Mouse (Mus musculus) midbrain, embryonic 16.5 days (tissue): Measurements from ENCODE around the gene Coq8b. TPM values are rescaled to one million over a fixed set of nuclear protein-coding genes. Genes with fewer than 3 reads are reported as not detected.

Experiments
- ATAC-seq: fragments of 200-750 bp; cut with Nextera tagmentation; 2 replicates; pipeline ENCODE4 v1.8.0; 2017; ENCODE audit warnings: moderate TSS enrichment
- H3K27ac ChIP-seq: fragments of 300-500 bp; sonication (generic); 2 replicates; pipeline ENCODE4 v1.5.1; 2014; ENCODE audit warnings: mild to moderate bottlenecking, low read length, mixed read lengths
- H3K27me3 ChIP-seq: fragments of 300-500 bp; sonication (generic); 2 replicates; pipeline ENCODE4 v1.6.1; 2014; ENCODE audit warnings: low read depth, low read length, mixed read lengths; ENCODE audit not compliant: control insufficient read depth, insufficient read depth
- H3K36me3 ChIP-seq: fragments of 300-500 bp; sonication (generic); 2 replicates; pipeline ENCODE4 v1.6.1; 2014; ENCODE audit warnings: mild to moderate bottlenecking, low read length, moderate library complexity, mixed read lengths; ENCODE audit not compliant: control insufficient read depth, insufficient read depth
- H3K4me1 ChIP-seq: fragments of 300-500 bp; sonication (generic); 2 replicates; pipeline ENCODE4 v1.6.1; 2014; ENCODE audit warnings: mild to moderate bottlenecking, low read length, mixed read lengths; ENCODE audit not compliant: control insufficient read depth, insufficient read depth
- H3K4me2 ChIP-seq: fragments of 300-500 bp; sonication (generic); 2 replicates; pipeline ENCODE4 v1.6.1; 2014; ENCODE audit warnings: mild to moderate bottlenecking, low read length, mixed read lengths
- H3K4me3 ChIP-seq: fragments of 300-500 bp; sonication (generic); 2 replicates; pipeline ENCODE4 v1.5.1; 2014; ENCODE audit warnings: low read depth, mild to moderate bottlenecking, low read length, moderate library complexity, mixed read lengths
- H3K9ac ChIP-seq: fragments of 300-500 bp; sonication (generic); 2 replicates; pipeline ENCODE4 v1.6.1; 2014; ENCODE audit warnings: low read depth, low read length, mixed read lengths
- H3K9me3 ChIP-seq: fragments of 300-500 bp; sonication (generic); replicated peaks from 2 replicates; pipeline ENCODE4 v1.6.1; 2014; ENCODE audit warnings: mild to moderate bottlenecking, low read length, mixed read lengths; ENCODE audit not compliant: control insufficient read depth, poor library complexity, severe bottlenecking
- WGBS: fragments of 180-500 bp; shearing (Covaris S2); extraction: QIAGEN DNeasy Blood & Tissue Kit; methylation state at CpG from one replicate; pipeline ENCODE4 v1.1.7; 2014; 5-methylcytosine and 5-hydroxymethylcytosine counted together
- microRNA counts: library from miRNA; unstranded; fragments of <30 nt; microRNA quantifications from one replicate; lab custom pipeline; 2016
- microRNA-seq: library from miRNA; unstranded; fragments of <30 nt; microRNA quantifications from one replicate; pipeline ENCODE4, GENCODE M21; 2017
- polyA plus RNA-seq: library from polyadenylated mRNA; unstranded; fragments of >200 nt; fragmentation: Nextera tagmentation; extraction: Ambion mirVana; gene quantifications from 2 replicates; pipeline ENCODE4 v1.2.1, GENCODE M21; 2015

The Coq8b gene
- polyA plus RNA-seq, 1 experiment from 2014 or later = 21.1 TPM

DNA sequence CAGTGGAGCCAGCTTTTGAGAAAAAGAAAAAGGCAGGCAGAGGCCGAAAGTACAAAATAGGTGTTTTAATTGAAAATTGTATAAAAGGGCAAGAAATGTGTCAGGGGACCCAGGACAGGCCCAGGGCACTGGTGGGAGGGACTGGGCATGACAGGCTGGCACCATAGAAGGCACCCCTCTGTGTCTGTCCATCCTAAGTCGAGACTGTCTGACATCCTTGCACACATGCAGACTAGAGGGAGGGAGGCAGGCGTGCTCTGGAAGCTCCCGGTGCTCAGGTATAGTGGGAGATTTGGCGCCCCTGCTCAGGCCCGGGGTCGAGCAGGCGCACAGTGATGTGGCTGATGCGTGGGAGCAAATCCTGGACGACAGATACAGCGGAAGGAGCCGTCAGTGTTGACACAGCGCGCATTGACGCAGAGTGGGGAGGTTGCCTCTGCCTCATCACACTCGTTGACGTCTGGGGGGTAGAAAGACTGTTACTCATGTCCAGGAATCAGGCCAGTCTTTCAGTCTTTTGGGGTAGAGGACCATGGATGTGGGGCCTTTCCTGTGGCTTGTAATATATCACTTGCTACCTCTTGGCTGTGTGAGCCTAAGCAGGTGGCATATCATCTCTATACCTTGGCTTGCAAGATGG, 72.4 kb downstream of the Coq8b start:
- Histone ChIP-seq H3K9me3 (no peaks in the 10 kb centered on the region), H3K4me3 (no peak overlapping the region), H3K27ac (no peak overlapping the region), H3K9ac (no peak overlapping the region), H3K36me3 (no peaks in the 10 kb centered on the region), H3K27me3 (no peaks in the 10 kb centered on the region), H3K4me2 (no peak overlapping the region), H3K4me1 (peaks cover under 1% of the 10 kb centered on the region; the same call in 1 of the 2 replicates)
- ATAC-seq = no peak
- WGBS = 84% methylated on average over 17 of the region's 17 CpGs

DNA sequence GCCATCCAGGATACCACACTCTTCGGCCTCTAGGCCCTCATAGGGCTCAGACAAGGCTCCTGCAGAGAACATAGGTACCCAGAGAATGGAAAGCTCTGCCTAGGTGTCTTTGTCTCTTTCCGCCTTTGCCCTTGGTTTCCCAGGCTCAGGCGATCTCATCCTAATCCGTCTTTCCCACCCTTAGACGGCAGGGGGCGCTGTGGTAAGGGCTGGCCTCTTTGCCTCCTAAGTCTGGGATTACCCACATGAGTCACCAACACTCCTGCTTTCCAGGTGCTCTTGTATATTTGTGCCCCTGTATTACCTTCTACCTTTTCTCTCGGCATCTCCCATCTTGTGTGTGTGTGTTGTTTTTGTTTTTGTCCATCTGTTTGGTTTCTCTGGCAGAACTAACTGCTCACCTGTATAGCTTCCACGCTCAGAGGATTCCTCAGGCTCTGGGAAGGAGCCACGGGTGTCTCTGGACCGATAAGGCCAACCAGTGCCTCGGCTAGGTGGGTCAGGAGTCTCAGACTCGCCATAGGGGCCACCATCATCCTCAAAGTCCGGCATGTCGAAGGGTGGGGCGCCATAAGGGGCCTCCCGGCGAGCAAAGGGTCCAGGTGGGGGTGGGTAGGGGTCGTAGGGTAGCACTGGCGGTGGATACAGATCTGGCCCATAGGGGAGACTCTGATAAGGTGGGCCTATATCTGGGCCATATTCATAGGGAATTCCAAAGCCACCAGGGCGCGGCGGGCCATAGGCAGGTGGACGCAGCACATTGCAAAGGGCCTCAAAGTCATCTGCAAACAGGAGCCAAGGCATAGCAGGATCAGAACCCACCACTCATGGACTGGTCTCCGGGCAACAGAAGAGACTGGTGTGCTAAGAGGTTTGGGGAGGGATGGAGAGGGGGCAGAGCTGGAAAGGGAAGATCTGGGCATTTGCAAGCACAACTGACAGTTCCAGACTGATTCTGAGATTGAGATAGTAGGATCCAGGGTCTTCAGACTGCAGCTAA, 73.6 kb downstream of the Coq8b start:
- Histone ChIP-seq H3K4me2 (no peak overlapping the region), H3K4me1 (peaks cover 4% of the 10 kb centered on the region; the same call in 1 of the 2 replicates), H3K9me3 (no peaks in the 10 kb centered on the region), H3K27me3 (no peaks in the 10 kb centered on the region), H3K9ac (no peak overlapping the region), H3K27ac (no peak overlapping the region), H3K4me3 (no peak overlapping the region), H3K36me3 (no peaks in the 10 kb centered on the region)
- 76% methylated on average over 24 of the region's 24 CpGs for WGBS
- ATAC-seq = no peak

DNA sequence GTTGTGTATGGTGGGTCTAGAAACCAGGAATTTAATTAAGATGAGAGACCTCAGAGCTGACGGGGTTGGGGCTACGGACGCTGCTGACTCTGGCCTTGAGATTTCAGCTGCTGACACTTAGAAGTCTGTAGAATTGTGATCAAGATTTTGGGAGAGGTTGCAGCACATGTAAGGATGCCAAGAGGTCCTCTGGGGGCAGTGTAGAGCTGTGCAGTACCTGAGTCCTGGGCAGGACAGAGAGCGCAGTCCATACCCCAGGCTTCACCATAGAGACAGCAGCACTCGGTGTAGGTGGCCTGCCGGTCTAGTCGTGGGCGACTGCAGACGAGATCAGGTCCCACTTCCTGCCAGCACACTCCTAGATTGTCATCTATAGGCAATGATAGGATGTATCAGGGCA, 74.7 kb downstream of the Coq8b start:
- Histone ChIP-seq H3K9me3 (no peaks in the 10 kb centered on the region), H3K36me3 (no peaks in the 10 kb centered on the region), H3K4me1 (peaks cover 4% of the 10 kb centered on the region; the same call in 1 of the 2 replicates), H3K4me2 (no peak overlapping the region), H3K9ac (no peak overlapping the region), H3K4me3 (no peak overlapping the region), H3K27me3 (no peaks in the 10 kb centered on the region), H3K27ac (no peak overlapping the region)
- WGBS = 62% methylated on average over 9 of the region's 9 CpGs
- ATAC-seq = no peak

MicroRNA genes within 50 kb of the gene (microRNA counts, 519-probe panel; counts per million panel counts)
- microRNA mmu-miR-1191 (lab: Ali Mortazavi, UCI) = 1,299 counts per million, percentile 25 among the panel's probes with 10 or more counts

Small RNA genes lying within 50 kb of the gene (microRNA-seq; reads per million reads assigned to microRNA genes)
- gene Mir1191 = 2.6 reads per million, percentile 12 among the genes with 10 or more reads in this experiment

Other genes with a start within 250 kb of the Coq8b start
- not detected in 2 replicates for gene Cyp2a12, start 203.9 kb upstream of the Coq8b start, polyA plus RNA-seq
- gene Cyp2f2, start 113.1 kb upstream of the Coq8b start, polyA plus RNA-seq = 0.15 TPM in 1 of 2 replicates, not detected in the other
- gene Cyp2t4, start 79.3 kb upstream of the Coq8b start, polyA plus RNA-seq = 0.21 and 0.25 TPM in 2 replicates
- gene Egln2, start 66.2 kb upstream of the Coq8b start, polyA plus RNA-seq = 91.5 and 95.7 TPM in 2 replicates
- 104 and 106 TPM in 2 replicates for gene Rab4b, start 54.1 kb upstream of the Coq8b start, polyA plus RNA-seq
- gene Gm21983, start 51.9 kb upstream of the Coq8b start, polyA plus RNA-seq = 0.54 and 0.72 TPM in 2 replicates
- gene Mia, start 51.9 kb upstream of the Coq8b start, polyA plus RNA-seq = 18.2 and 18.8 TPM in 2 replicates
- gene BC024978, start 37.2 kb upstream of the Coq8b start, polyA plus RNA-seq = 3.1 and 4.1 TPM in 2 replicates
- gene Snrpa, start 36.8 kb upstream of the Coq8b start, polyA plus RNA-seq = 192 and 197 TPM in 2 replicates
- 6.0 and 7.0 TPM in 2 replicates for gene Itpkc, start 4.4 kb upstream of the Coq8b start, polyA plus RNA-seq
- 51.2 and 53.6 TPM in 2 replicates for gene Numbl, start 25.4 kb downstream of the Coq8b start, polyA plus RNA-seq
- 14.1 and 14.3 TPM in 2 replicates for gene Ltbp4, start 104.7 kb downstream of the Coq8b start, polyA plus RNA-seq
- 47.4 and 55.1 TPM in 2 replicates for gene Shkbp1, start 123.0 kb downstream of the Coq8b start, polyA plus RNA-seq
- not detected in 2 replicates for gene Gm20479, start 124.4 kb downstream of the Coq8b start, polyA plus RNA-seq
- 3.1 and 4.4 TPM in 2 replicates for gene Sptbn4, start 214.7 kb downstream of the Coq8b start, polyA plus RNA-seq
- 13.2 and 15.1 TPM in 2 replicates for gene Blvrb, start 215.0 kb downstream of the Coq8b start, polyA plus RNA-seq
- 7.1 and 8.4 TPM in 2 replicates for gene Sertad3, start 240.7 kb downstream of the Coq8b start, polyA plus RNA-seq